Mouse (Mus musculus): ENCODE results near the gene Fh1. TPM values are rescaled to one million over a fixed set of nuclear protein-coding genes. Genes with fewer than 3 reads are reported as not detected.

Gene Fh1
- total and polyA plus RNA-seq, 3 experiments = 159 to 186 TPM; not detected in 1

GRCm38 (mm10) chr1:175580346-175580745 lies 45.1 kb downstream of the Fh1 start:
- Histone ChIP-seq H3K4me1 (ENCODE audit: control insufficient read depth in 1 of 2, insufficient read depth in 2 of 2, low read length in 2 of 2) (peaks cover 0 to 3% of the 10 kb centered on the region in 2 experiments; a peak in 2 of 4 replicates), H3K27me3 (ENCODE audit: control insufficient read depth in 1 of 2, insufficient read depth in 2 of 2, low read length in 2 of 2) (no peaks in the 10 kb centered on the region), H3K9me3 (replicated peaks; ENCODE audit: insufficient read depth, low read length) (no peaks in the 10 kb centered on the region), H3K4me3 (ENCODE audit: control insufficient read depth in 1 of 2, insufficient read depth in 1 of 2, low read depth in 2 of 2, low read length in 2 of 2) (no peak overlapping the region), H3K36me3 (ENCODE audit: control insufficient read depth in 1 of 2, insufficient read depth in 2 of 2, low read length in 2 of 2) (no peaks in the 10 kb centered on the region), H3K27ac (ENCODE audit: control insufficient read depth, low read depth, low read length) (no peak overlapping the region), H3K79me2 (ENCODE audit: control insufficient read depth, insufficient read depth, low read length, poor library complexity) (no peaks in the 10 kb centered on the region), H3K9ac (ENCODE audit: control insufficient read depth, low read depth, low read length, poor library complexity, severe bottlenecking) (no peak overlapping the region)
- DNase-seq (ENCODE audit: low read depth, low spot score) = no peak
- no peak for TF ChIP-seq NELFE (IDR thresholded peaks at IDR 0.05; ENCODE audit: low read depth, low read length)
- TF ChIP-seq ZC3H11A (IDR thresholded peaks at IDR 0.05; ENCODE audit: low read depth, low read length) = no peak
- TF ChIP-seq MYC (IDR thresholded peaks at IDR 0.05; ENCODE audit: low read depth, low read length) = no peak
- no peak for TF ChIP-seq MEF2A (IDR thresholded peaks at IDR 0.05; ENCODE audit: extremely low read depth, insufficient replicate concordance, low read depth, low read length, poor library complexity, severe bottlenecking)
- TF ChIP-seq BHLHE40 (IDR thresholded peaks at IDR 0.05; ENCODE audit: borderline replicate concordance, low read depth, low read length) = no peak
- no peak for TF ChIP-seq MYB (IDR thresholded peaks at IDR 0.05; ENCODE audit: low read depth, low read length)
- TF ChIP-seq TBP (IDR thresholded peaks at IDR 0.05; ENCODE audit: low read depth, low read length) = no peak
- no peak for TF ChIP-seq RAD21 (IDR thresholded peaks at IDR 0.05; ENCODE audit: low read depth, low read length)
- TF ChIP-seq MAFK (IDR thresholded peaks at IDR 0.05; ENCODE audit: borderline replicate concordance, low read depth, low read length) = no peak
- TF ChIP-seq GABPA (IDR thresholded peaks at IDR 0.05; ENCODE audit: low read depth, low read length) = no peak
- no peak for TF ChIP-seq ZNF384 (IDR thresholded peaks at IDR 0.05; ENCODE audit: low read depth, low read length)
- no peak for TF ChIP-seq KAT2A (conservative IDR thresholded peaks at IDR 0.05; ENCODE audit: low read depth, low read length)
- TF ChIP-seq CTCF (IDR thresholded peaks at IDR 0.05 in 2 of 3, conservative IDR thresholded peaks at IDR 0.05 in 1 of 3; ENCODE audit: control insufficient read depth in 1 of 3, insufficient read depth in 1 of 3, low read depth in 2 of 3, low read length in 3 of 3, poor library complexity in 1 of 3, severe bottlenecking in 1 of 3) = no peak
- no peak for TF ChIP-seq TCF12 (IDR thresholded peaks at IDR 0.05; ENCODE audit: low read depth, low read length)

DNA sequence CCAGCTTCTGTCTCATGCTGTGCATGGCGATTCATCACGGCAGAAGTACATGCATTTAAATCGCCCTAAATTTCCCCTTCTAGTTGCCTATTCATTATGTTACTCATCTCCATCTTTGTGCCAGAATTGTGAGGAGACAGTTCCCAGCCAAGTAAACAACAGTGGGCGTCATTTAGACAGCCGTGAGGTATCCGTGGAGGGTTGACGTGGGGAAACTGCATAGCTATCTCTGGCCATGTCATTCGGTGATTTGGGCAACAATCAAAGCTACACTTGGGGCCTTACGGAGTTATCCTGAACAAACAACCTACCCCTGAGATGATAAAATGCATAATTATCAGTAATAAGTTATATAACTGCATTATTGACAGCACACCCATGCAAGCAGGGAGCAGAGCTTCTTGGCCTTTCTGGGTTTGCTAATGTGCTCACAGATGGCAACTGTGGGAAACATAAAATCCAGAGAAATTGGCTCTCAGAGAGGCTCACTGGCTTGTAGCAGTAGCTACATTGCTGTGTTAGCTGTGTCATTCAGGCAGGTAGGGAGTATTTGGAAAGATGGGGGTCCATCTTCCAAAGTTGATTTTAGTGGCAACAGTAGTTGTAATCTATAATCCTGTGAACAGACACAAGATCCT lies 45.7 kb downstream of the Fh1 start:
- Histone ChIP-seq H3K4me1 (ENCODE audit: control insufficient read depth in 1 of 2, insufficient read depth in 2 of 2, low read length in 2 of 2) (no peaks in the 10 kb centered on the region), H3K36me3 (ENCODE audit: control insufficient read depth in 1 of 2, insufficient read depth in 2 of 2, low read length in 2 of 2) (no peaks in the 10 kb centered on the region), H3K4me3 (ENCODE audit: control insufficient read depth in 1 of 2, insufficient read depth in 1 of 2, low read depth in 2 of 2, low read length in 2 of 2) (no peak overlapping the region), H3K27me3 (ENCODE audit: control insufficient read depth in 1 of 2, insufficient read depth in 2 of 2, low read length in 2 of 2) (no peaks in the 10 kb centered on the region), H3K9ac (ENCODE audit: control insufficient read depth, low read depth, low read length, poor library complexity, severe bottlenecking) (no peak overlapping the region), H3K9me3 (replicated peaks; ENCODE audit: insufficient read depth, low read length) (no peaks in the 10 kb centered on the region), H3K79me2 (ENCODE audit: control insufficient read depth, insufficient read depth, low read length, poor library complexity) (no peaks in the 10 kb centered on the region), H3K27ac (ENCODE audit: control insufficient read depth, low read depth, low read length) (no peak overlapping the region)
- no peak for DNase-seq (ENCODE audit: low read depth, low spot score)
- no peak for TF ChIP-seq MAZ (IDR thresholded peaks at IDR 0.05; ENCODE audit: low read depth, low read length)
- no peak for TF ChIP-seq ZNF384 (IDR thresholded peaks at IDR 0.05; ENCODE audit: low read depth, low read length)
- TF ChIP-seq BHLHE40 (IDR thresholded peaks at IDR 0.05; ENCODE audit: borderline replicate concordance, low read depth, low read length) = no peak
- no peak for TF ChIP-seq MXI1 (IDR thresholded peaks at IDR 0.05; ENCODE audit: low read depth, low read length)

Data from MEL (cell line).